8 mouse cellular contexts compared by ENCODE assay signal in genomic region chr13:67332019-67332724, GRCm38 (mm10). TPM values are rescaled to one million over a fixed set of nuclear protein-coding genes. Genes with fewer than 3 reads are reported as not detected.
DNase-seq lines count a peak whose midpoint lies in the region; ATAC-seq and TF ChIP-seq lines count a peak whose summit lies in the region.

Gene Zfp595 (minus strand): TSS chr13:67332570.

- peak within 1 kb of the TSS; percentile 63 for H3K4me2 ChIP-seq in forebrain, embryonic 16.5 days (ENCODE audit: low read length)
- peak within 1 kb of the TSS; percentile 62 for H3K4me2 ChIP-seq in lung, embryonic 14.5 days

- ATAC-seq in forebrain, embryonic 16.5 days: peak; percentile 92
- peak; percentile 95 for ATAC-seq in lung, embryonic 14.5 days (ENCODE audit: insufficient read depth)

- intact Hi-C loops in heart, postnatal 36 days (cut with DNase I): loop anchor here (2.0 kb wide), 1 partner anchor 27 kb away; no protein-coding TSS in a partner anchor

- TF ChIP-seq POLR2A in olfactory bulb, adult 2 months (IDR thresholded peaks at IDR 0.05; ENCODE audit: insufficient read depth, low read depth, low read length): no peak
- no peak for TF ChIP-seq POLR2A in thymus, adult 2 months (IDR thresholded peaks at IDR 0.05; ENCODE audit: control insufficient read depth, extremely low read depth, insufficient read depth, low read length, poor library complexity)

- peak within 1 kb of the TSS; percentile 59; the same call in 1 of the 2 replicates for H3K9ac ChIP-seq in ES-E14 (ENCODE audit: insufficient read depth, low read depth, low read length, poor library complexity, severe bottlenecking)
- peak within 1 kb of the TSS; percentile 47 for H3K9ac ChIP-seq in forebrain, embryonic 16.5 days (replicated peaks; ENCODE audit: low read depth, low read length)
- peak within 1 kb of the TSS; percentile 34 for H3K9ac ChIP-seq in lung, embryonic 14.5 days

- no peak within 1 kb of the TSS for H3K27ac ChIP-seq in ES-E14 (ENCODE audit: insufficient read depth, low read depth, low read length, poor library complexity, severe bottlenecking)
- no peak within 1 kb of the TSS for H3K27ac ChIP-seq in forebrain, embryonic 16.5 days (ENCODE audit: low read length)
- peak within 1 kb of the TSS; percentile 88 for H3K27ac ChIP-seq in layer of hippocampus, adult 2 months
- peak within 1 kb of the TSS; percentile 62 for H3K27ac ChIP-seq in lung, embryonic 14.5 days (ENCODE audit: low read depth)
- no peak within 1 kb of the TSS for H3K27ac ChIP-seq in olfactory bulb, adult 2 months (ENCODE audit: insufficient read depth, low read depth, low read length)
- H3K27ac ChIP-seq in thymus, adult 2 months (ENCODE audit: control insufficient read depth, insufficient read depth, low read length): peak within 1 kb of the TSS; percentile 61

- no peaks in the 10 kb centered on the region for H3K27me3 ChIP-seq in forebrain, embryonic 16.5 days (replicated peaks; ENCODE audit: control insufficient read depth, insufficient read depth, low read length)
- no peaks in the 10 kb centered on the region for H3K27me3 ChIP-seq in lung, embryonic 14.5 days (ENCODE audit: insufficient read depth, low read length)
- no peaks in the 10 kb centered on the region for H3K27me3 ChIP-seq in thymus, adult 2 months (ENCODE audit: control insufficient read depth, insufficient read depth, low read length)

- H3K4me1 ChIP-seq in ES-E14 (ENCODE audit: control insufficient read depth in 2 of 2, insufficient read depth in 2 of 2, low read length in 2 of 2, poor library complexity in 1 of 2): no peaks in the 10 kb centered on the region
- peaks cover 7% of the 10 kb centered on the region; the same call in 1 of the 2 replicates for H3K4me1 ChIP-seq in forebrain, embryonic 16.5 days (replicated peaks; ENCODE audit: control insufficient read depth, insufficient read depth, low read length)
- H3K4me1 ChIP-seq in lung, embryonic 14.5 days (ENCODE audit: insufficient read depth): no peaks in the 10 kb centered on the region
- H3K4me1 ChIP-seq in olfactory bulb, adult 2 months (ENCODE audit: control insufficient read depth, insufficient read depth, low read length): 0 out of 2 replicates have a peak, but pooled peaks cover 2% of the 10 kb centered on the region
- peaks cover 4% of the 10 kb centered on the region; the same call in 1 of the 2 replicates for H3K4me1 ChIP-seq in thymus, adult 2 months (replicated peaks; ENCODE audit: control insufficient read depth, insufficient read depth, low read length)

- no peaks in the 10 kb centered on the region for H3K9me3 ChIP-seq in ES-E14 (ENCODE audit: control insufficient read depth, insufficient read depth, low read depth, low read length)
- peaks cover 3% of the 10 kb centered on the region; the same call in 1 of the 2 replicates for H3K9me3 ChIP-seq in forebrain, embryonic 16.5 days (ENCODE audit: control insufficient read depth, low read length)
- no peaks in the 10 kb centered on the region for H3K9me3 ChIP-seq in lung, embryonic 14.5 days (ENCODE audit: low read depth, low read length)

- whole genome bisulfite sequencing in forebrain, embryonic 16.5 days: 16% methylated on average over 17 of the region's 17 CpGs
- 12% methylated on average over 17 of the region's 17 CpGs for WGBS in lung, embryonic 14.5 days
- WGBS in olfactory bulb, adult 2 months: 8% methylated on average over 17 of the region's 17 CpGs
- whole genome bisulfite sequencing in thymus, adult 2 months: 8% methylated on average over 17 of the region's 17 CpGs

- H3K36me3 ChIP-seq in ES-E14 (ENCODE audit: control insufficient read depth, insufficient read depth, low read length, poor library complexity, severe bottlenecking): no peaks in the 10 kb centered on the region
- H3K36me3 ChIP-seq in forebrain, embryonic 16.5 days (ENCODE audit: control insufficient read depth, insufficient read depth): no peaks in the 10 kb centered on the region
- no peaks in the 10 kb centered on the region for H3K36me3 ChIP-seq in lung, embryonic 14.5 days (ENCODE audit: insufficient read depth)
- H3K36me3 ChIP-seq in thymus, adult 2 months (ENCODE audit: control insufficient read depth, insufficient read depth, low read length): no peaks in the 10 kb centered on the region

- TF ChIP-seq CTCF in layer of hippocampus, adult 2 months (conservative IDR thresholded peaks at IDR 0.05): peak; percentile 74
- TF ChIP-seq CTCF in lung, embryonic 14.5 days (IDR thresholded peaks at IDR 0.05; ENCODE audit: low read depth): peak; percentile 64
- TF ChIP-seq CTCF in olfactory bulb, adult 2 months (IDR thresholded peaks at IDR 0.05; ENCODE audit: insufficient read depth, low read depth, low read length): peak; percentile 48
- peak; percentile 38; the same call in 1 of the 2 replicates for TF ChIP-seq CTCF in thymus, adult 2 months (IDR thresholded peaks at IDR 0.05; ENCODE audit: borderline replicate concordance, control insufficient read depth, extremely low read depth, insufficient read depth, low read length, poor library complexity)

- peak; percentile 63 for DNase-seq in ES-E14 (ENCODE audit: low read depth, low spot score)
- DNase-seq in cerebellum, adult 18-20 months: peak; percentile 79 to 86
- DNase-seq in heart, postnatal 36 days: peak; percentile 81 to 84
- DNase-seq in layer of hippocampus, adult 2 months (ENCODE audit: low spot score in 2 of 2): peak; percentile 82 to 87
- DNase-seq in lung, embryonic 14.5 days: peak; percentile 95
- DNase-seq in thymus, adult 2 months: peak; percentile 85

- H3K4me3 ChIP-seq in ES-E14 (ENCODE audit: insufficient read depth in 1 of 2, low read depth in 1 of 2, low read length in 2 of 2, poor library complexity in 1 of 2, severe bottlenecking in 1 of 2): peak within 1 kb of the TSS; percentile 58 to 75
- peak within 1 kb of the TSS; percentile 54 for H3K4me3 ChIP-seq in forebrain, embryonic 16.5 days (replicated peaks; ENCODE audit: low read length)
- H3K4me3 ChIP-seq in layer of hippocampus, adult 2 months: peak within 1 kb of the TSS; percentile 81
- H3K4me3 ChIP-seq in lung, embryonic 14.5 days (ENCODE audit: low read depth, low read length): peak within 1 kb of the TSS; percentile 45
- H3K4me3 ChIP-seq in olfactory bulb, adult 2 months (ENCODE audit: insufficient read depth, low read depth, low read length): peak within 1 kb of the TSS; percentile 62
- H3K4me3 ChIP-seq in thymus, adult 2 months (ENCODE audit: control insufficient read depth, insufficient read depth, low read length): peak within 1 kb of the TSS; percentile 81

- in situ Hi-C loops in ES-E14 (cut with MboI; ENCODE audit: low sequenced_read_pairs in 2 of 2, unreplicated experiment in 2 of 2): no loop called here

TF ChIP-seq in ES-E14, 5 proteins besides CTCF, POLR2A, EP300 and RAD21:
- TF ChIP-seq ZC3H11A (IDR thresholded peaks at IDR 0.05; ENCODE audit: borderline replicate concordance, low read depth, low read length) (peak; percentile 53; the same call in 1 of the 2 replicates), HCFC1 (IDR thresholded peaks at IDR 0.05; ENCODE audit: borderline replicate concordance, insufficient read depth, low read length) (peak; percentile 89), CHD2 (IDR thresholded peaks at IDR 0.05; ENCODE audit: low read depth, low read length) (no peak), MAFK (IDR thresholded peaks at IDR 0.05; ENCODE audit: insufficient read depth, low read depth, low read length) (no peak), ZNF384 (IDR thresholded peaks at IDR 0.05; ENCODE audit: low read depth, low read length) (no peak)

RNA-seq across cellular contexts. Expression of gene Zfp595, which starts in this region (rescaled TPM):
- total RNA-seq in ES-E14 (2012; rRNA removed): 3.5 and 4.3 TPM in 2 replicates
- 1.7 and 2.1 TPM in 2 replicates for polyA plus RNA-seq in forebrain, embryonic 16.5 days (2015; fragmentation: Nextera tagmentation; extraction: Ambion mirVana)
- total RNA-seq in heart, postnatal 36 days (2021): 1 to 10 TPM; 1.9 to 2.2 TPM
- 1 to 10 TPM; 3.2 to 4.9 TPM for total RNA-seq in layer of hippocampus, adult 2 months (2021)
- polyA plus RNA-seq in lung, embryonic 14.5 days (2014; fragmentation: Nextera tagmentation; extraction: Ambion mirVana): 2.9 and 3.1 TPM in 2 replicates
- not detected in 2 replicates for polyA plus RNA-seq in olfactory bulb, adult 2 months (2012; ENCODE audit: insufficient read depth, insufficient read length, low replicate concordance, missing spikeins)
- 1.5 and 2.0 TPM in 2 replicates for polyA plus RNA-seq in thymus, adult 2 months (2012; rRNA removed)

Comparison
In these comparisons a context has a peak if more than half of its experiments do, and no peak if none do; other contexts are left out.
1. H3K27ac ChIP-seq: peak in layer of hippocampus, adult 2 months (single experiment), lung, embryonic 14.5 days (single experiment) and thymus, adult 2 months (single experiment); none in ES-E14 (single experiment), forebrain, embryonic 16.5 days (single experiment) and olfactory bulb, adult 2 months (single experiment).
2. Peak in every context shown above with its lines, with median percentiles within 50 percentile points of each other: DNase-seq, H3K4me3 ChIP-seq, H3K9ac ChIP-seq and CTCF ChIP-seq.